Mouse (Mus musculus) intestine, embryonic 16.5 days (tissue): Measurements from ENCODE around the gene Dnah3. TPM values are rescaled to one million over a fixed set of nuclear protein-coding genes. Genes with fewer than 3 reads are reported as not detected.
A peak's percentile ranks its signal among the peaks of the same experiment; 100 is the strongest.

Experiments used
- ATAC-seq: fragments of 200-750 bp; cut with Nextera tagmentation; 2 replicates; pipeline ENCODE4 v1.8.0; 2017; ENCODE audit warnings: moderate TSS enrichment, moderate library complexity
- H3K27ac ChIP-seq: fragments of 300-500 bp; sonication (generic); 2 replicates; pipeline ENCODE4 v1.5.1; 2014; ENCODE audit warnings: mild to moderate bottlenecking, low read length
- H3K27me3 ChIP-seq: fragments of 300-500 bp; sonication (generic); replicated peaks from 2 replicates; pipeline ENCODE4 v1.6.1; 2014; ENCODE audit warnings: low read length, control low read depth, mixed read lengths; ENCODE audit not compliant: control insufficient read depth, insufficient read depth
- H3K36me3 ChIP-seq: fragments of 300-500 bp; sonication (generic); 2 replicates; pipeline ENCODE4 v1.6.1; 2014; ENCODE audit warnings: low read length, control low read depth; ENCODE audit not compliant: control insufficient read depth, insufficient read depth
- H3K4me1 ChIP-seq: fragments of 300-500 bp; sonication (generic); 2 replicates; pipeline ENCODE4 v1.6.1; 2014; ENCODE audit warnings: low read length, control low read depth, mixed read lengths; ENCODE audit not compliant: control insufficient read depth, insufficient read depth
- H3K4me2 ChIP-seq: fragments of 300-500 bp; sonication (generic); 2 replicates; pipeline ENCODE4 v1.6.1; 2014; ENCODE audit warnings: low read depth, low read length, control low read depth
- H3K4me3 ChIP-seq: fragments of 300-500 bp; sonication (generic); 2 replicates; pipeline ENCODE4 v1.5.1; 2014; ENCODE audit warnings: mild to moderate bottlenecking, low read length
- H3K9ac ChIP-seq: fragments of 300-500 bp; sonication (generic); 2 replicates; pipeline ENCODE4 v1.6.1; 2014; ENCODE audit warnings: low read depth, low read length
- H3K9me3 ChIP-seq: fragments of 300-500 bp; sonication (generic); 2 replicates; pipeline ENCODE4 v1.6.1; 2016; ENCODE audit warnings: low read length, control low read depth; ENCODE audit not compliant: control insufficient read depth
- whole genome bisulfite sequencing: fragments of 180-500 bp; shearing (Covaris S2); extraction: QIAGEN DNeasy Blood & Tissue Kit; methylation state at CpG from one replicate; pipeline ENCODE4 v1.1.7; 2014; 5-methylcytosine and 5-hydroxymethylcytosine counted together
- polyA plus RNA-seq: library from polyadenylated mRNA; unstranded; fragments of >200 nt; fragmentation: Nextera tagmentation; extraction: Ambion mirVana; gene quantifications from 2 replicates; pipeline ENCODE4 v1.2.1, GENCODE M21; 2015

Gene Dnah3
- polyA plus RNA-seq, 1 experiment from 2014 or later = not detected

- ATAC-seq = no peak
- Histone ChIP-seq H3K27me3 (no peaks in the 10 kb centered on the region), H3K36me3 (no peaks in the 10 kb centered on the region), H3K27ac (no peak overlapping the region), H3K9me3 (no peaks in the 10 kb centered on the region), H3K9ac (no peak overlapping the region), H3K4me3 (no peak overlapping the region), H3K4me1 (peaks cover 12% of the 10 kb centered on the region), H3K4me2 (no peak overlapping the region)
- 91% methylated on average over 8 of the region's 8 CpGs for WGBS
Measured at GRCm38 (mm10) chr7:119897521-119898109, 197.5 kb downstream of the Dnah3 start.

GRCm38 (mm10) chr7:119895639-119896512, 199.2 kb downstream of the Dnah3 start, which contains the start of the genes Lyrm1 and Dcun1d3:
TSS of gene Lyrm1 (plus strand) at chr7:119895861.
TSS of gene Dcun1d3 (minus strand) at chr7:119896298.
- Histone ChIP-seq H3K27ac (peak within 1 kb of the TSS; percentile 94), H3K36me3 (no peaks in the 10 kb centered on the region), H3K9me3 (no peaks in the 10 kb centered on the region), H3K4me1 (peaks cover 12% of the 10 kb centered on the region), H3K4me2 (peak within 1 kb of the TSS; percentile 82), H3K4me3 (peak within 1 kb of the TSS; percentile 81), H3K9ac (peak within 1 kb of the TSS; percentile 90), H3K27me3 (no peaks in the 10 kb centered on the region)
- ATAC-seq = peak; percentile 98
- WGBS = under 1% methylated on average over 62 of the region's 63 CpGs

- H3K36me3 ChIP-seq = no peaks in the 10 kb centered on the region
- H3K27me3 ChIP-seq = no peaks in the 10 kb centered on the region
- H3K9ac ChIP-seq = peak overlapping the region; percentile 90
- peaks cover 12% of the 10 kb centered on the region for H3K4me1 ChIP-seq
- no peaks in the 10 kb centered on the region for H3K9me3 ChIP-seq
- peak; percentile 51 for ATAC-seq
- peak overlapping the region; percentile 81 for H3K4me3 ChIP-seq
- peak overlapping the region; percentile 82 for H3K4me2 ChIP-seq
- H3K27ac ChIP-seq = peak overlapping the region; percentile 67
- under 1% methylated on average over 15 of the region's 15 CpGs for WGBS
Measured at GRCm38 (mm10) chr7:119894818-119895544, 200.1 kb downstream of the Dnah3 start.

GRCm38 (mm10) chr7:119892742-119893141, 202.3 kb downstream of the Dnah3 start:
- no peak overlapping the region for H3K27ac ChIP-seq
- no peaks in the 10 kb centered on the region for H3K36me3 ChIP-seq
- no peaks in the 10 kb centered on the region for H3K9me3 ChIP-seq
- H3K4me1 ChIP-seq = peaks cover 12% of the 10 kb centered on the region
- H3K9ac ChIP-seq = no peak overlapping the region
- no peaks in the 10 kb centered on the region for H3K27me3 ChIP-seq
- H3K4me3 ChIP-seq = no peak overlapping the region
- H3K4me2 ChIP-seq = peak overlapping the region; percentile 2; the same call in 1 of the 2 replicates
- WGBS = 82% methylated on average over 4 of the region's 4 CpGs
- ATAC-seq = no peak

- Histone ChIP-seq H3K4me2 (peak overlapping the region; percentile 2; the same call in 1 of the 2 replicates), H3K9ac (no peak overlapping the region), H3K27ac (no peak overlapping the region), H3K27me3 (no peaks in the 10 kb centered on the region), H3K36me3 (no peaks in the 10 kb centered on the region), H3K9me3 (no peaks in the 10 kb centered on the region), H3K4me1 (peaks cover 12% of the 10 kb centered on the region), H3K4me3 (no peak overlapping the region)
- 84% methylated on average over 1 of the region's 1 CpGs for WGBS
- no peak for ATAC-seq
Measured at GRCm38 (mm10) chr7:119892198-119892597, 202.9 kb downstream of the Dnah3 start.

GRCm38 (mm10) chr7:119887887-119888286, 207.2 kb downstream of the Dnah3 start:
- ATAC-seq = no peak
- Histone ChIP-seq H3K9me3 (no peaks in the 10 kb centered on the region), H3K9ac (no peak overlapping the region), H3K36me3 (0 out of 2 replicates have a peak, but pooled peaks cover 5% of the 10 kb centered on the region), H3K27ac (no peak overlapping the region), H3K4me3 (no peak overlapping the region), H3K4me2 (no peak overlapping the region), H3K27me3 (no peaks in the 10 kb centered on the region), H3K4me1 (no peaks in the 10 kb centered on the region)
- 85% methylated on average over 4 of the region's 4 CpGs for WGBS

GRCm38 (mm10) chr7:119881229-119881628, 213.9 kb downstream of the Dnah3 start:
- Histone ChIP-seq H3K4me1 (0 out of 2 replicates have a peak, but pooled peaks cover 2% of the 10 kb centered on the region), H3K27ac (peak overlapping the region; percentile 58), H3K9ac (no peak overlapping the region), H3K4me3 (no peak overlapping the region), H3K9me3 (no peaks in the 10 kb centered on the region), H3K27me3 (no peaks in the 10 kb centered on the region), H3K4me2 (no peak overlapping the region), H3K36me3 (0 out of 2 replicates have a peak, but pooled peaks cover 2% of the 10 kb centered on the region)
- WGBS = 61% methylated on average over 2 of the region's 2 CpGs
- peak; percentile 89 for ATAC-seq

- no peak overlapping the region for H3K9ac ChIP-seq
- peak overlapping the region; percentile 58 for H3K27ac ChIP-seq
- H3K4me1 ChIP-seq = 0 out of 2 replicates have a peak, but pooled peaks cover 2% of the 10 kb centered on the region
- no peaks in the 10 kb centered on the region for H3K9me3 ChIP-seq
- WGBS = 67% methylated on average over 5 of the region's 5 CpGs
- no peak overlapping the region for H3K4me3 ChIP-seq
- H3K36me3 ChIP-seq = no peaks in the 10 kb centered on the region
- ATAC-seq = peak; percentile 77
- H3K27me3 ChIP-seq = no peaks in the 10 kb centered on the region
- H3K4me2 ChIP-seq = peak overlapping the region; percentile 22; the same call in 1 of the 2 replicates
Measured at GRCm38 (mm10) chr7:119880345-119880744, 214.7 kb downstream of the Dnah3 start.

GRCm38 (mm10) chr7:119879171-119879570, 215.9 kb downstream of the Dnah3 start:
- 95% methylated on average over 4 of the region's 4 CpGs for WGBS
- ATAC-seq = 0 out of 2 replicates have a peak, but pooled peaks have one; percentile 31
- no peak overlapping the region for H3K4me3 ChIP-seq

More at GRCm38 (mm10) chr7:119879171-119879570, 215.9 kb downstream of the Dnah3 start:
- H3K27me3 ChIP-seq = no peaks in the 10 kb centered on the region
- 0 out of 2 replicates have a peak, but pooled peaks cover 2% of the 10 kb centered on the region for H3K4me1 ChIP-seq
- H3K4me2 ChIP-seq = no peak overlapping the region
- no peaks in the 10 kb centered on the region for H3K36me3 ChIP-seq
- H3K27ac ChIP-seq = no peak overlapping the region
- H3K9me3 ChIP-seq = no peaks in the 10 kb centered on the region
- H3K9ac ChIP-seq = no peak overlapping the region
